Mouse (Mus musculus) liver (tissue): Measurements from ENCODE around the gene Cdh23.
A peak's percentile ranks its signal among the peaks of the same experiment; 100 is the strongest.

Source experiments
- DNase-seq: peaks from one replicate; pipeline ENCODE4 v3.0.0-alpha.2; 2020; ENCODE audit warnings: mixed read lengths

Gene Cdh23

GRCm38 (mm10) chr10:60310629-60311028, 385.7 kb downstream of the Cdh23 start:
- no peak for DNase-seq

- peak; percentile 72 for DNase-seq
Observed at GRCm38 (mm10) chr10:60304854-60305628, 391.2 kb downstream of the Cdh23 start.

- no peak for DNase-seq
Observed at GRCm38 (mm10) chr10:60303419-60303818, 392.9 kb downstream of the Cdh23 start.

GRCm38 (mm10) chr10:60299636-60300035, 396.7 kb downstream of the Cdh23 start:
- DNase-seq: no peak

GRCm38 (mm10) chr10:60296027-60296426, 400.3 kb downstream of the Cdh23 start:
- DNase-seq: no peak

- no peak for DNase-seq
Observed at GRCm38 (mm10) chr10:60295356-60295755, 400.9 kb downstream of the Cdh23 start.

GRCm38 (mm10) chr10:60294621-60295020, 401.7 kb downstream of the Cdh23 start:
- DNase-seq: no peak

GRCm38 (mm10) chr10:60292209-60292608, 404.1 kb downstream of the Cdh23 start:
- no peak for DNase-seq

- no peak for DNase-seq
Observed at GRCm38 (mm10) chr10:60290739-60291110, 405.6 kb downstream of the Cdh23 start.

GRCm38 (mm10) chr10:60290026-60290738, 406.1 kb downstream of the Cdh23 start:
- DNase-seq: peak; percentile 46

- DNase-seq: peak; percentile 35
Observed at GRCm38 (mm10) chr10:60289216-60289615, 407.1 kb downstream of the Cdh23 start.

GRCm38 (mm10) chr10:60287726-60288125, 408.6 kb downstream of the Cdh23 start:
- no peak for DNase-seq

- DNase-seq: no peak
Observed at GRCm38 (mm10) chr10:60287161-60287560, 409.1 kb downstream of the Cdh23 start.

GRCm38 (mm10) chr10:60286546-60286945, 409.7 kb downstream of the Cdh23 start:
- DNase-seq: no peak

GRCm38 (mm10) chr10:60285676-60286372, 410.5 kb downstream of the Cdh23 start:
- DNase-seq: no peak

- DNase-seq: no peak
Observed at GRCm38 (mm10) chr10:60285183-60285582, 411.1 kb downstream of the Cdh23 start.

- DNase-seq: no peak
Observed at GRCm38 (mm10) chr10:60284676-60285111, 411.6 kb downstream of the Cdh23 start.

GRCm38 (mm10) chr10:60284248-60284647, 412.0 kb downstream of the Cdh23 start:
- no peak for DNase-seq

- no peak for DNase-seq
Observed at GRCm38 (mm10) chr10:60282116-60283014, 413.9 kb downstream of the Cdh23 start.

GRCm38 (mm10) chr10:60281571-60282050, 414.7 kb downstream of the Cdh23 start:
- DNase-seq: no peak

GRCm38 (mm10) chr10:60280353-60280752, 415.9 kb downstream of the Cdh23 start:
- DNase-seq: no peak

GRCm38 (mm10) chr10:60279941-60280301, 416.4 kb downstream of the Cdh23 start:
- DNase-seq: no peak
